Mouse (Mus musculus): ENCODE results near the gene Hadhb. TPM values are rescaled to one million over a fixed set of nuclear protein-coding genes. Genes with fewer than 3 reads are reported as not detected.

Gene Hadhb
- polyA plus RNA-seq, 1 experiment: 88.1 TPM

- Histone ChIP-seq H3K4me1 (ENCODE audit: control insufficient read depth, insufficient read depth, insufficient read length, low read length) (peaks cover 8% of the 10 kb centered on the region), H3K27ac (ENCODE audit: insufficient read depth, low read depth, low read length) (no peak overlapping the region), H3K4me3 (ENCODE audit: low read depth, low read length) (no peak overlapping the region), H3K27me3 (ENCODE audit: control insufficient read depth, insufficient read depth, low read length) (no peaks in the 10 kb centered on the region), H3K36me3 (ENCODE audit: control insufficient read depth, insufficient read depth, low read length) (peaks cover 51% of the 10 kb centered on the region)
- TF ChIP-seq POLR2A (IDR thresholded peaks at IDR 0.05; ENCODE audit: low read depth, low read length) (no peak), CTCF (IDR thresholded peaks at IDR 0.05; ENCODE audit: extremely low read depth, insufficient read length, insufficient replicate concordance, low read depth, low read length) (no peak)
These were observed 17.1 kb downstream of the Hadhb start for GRCm38 (mm10) chr5:30172115-30172514.

- no peak overlapping the region for H3K4me3 ChIP-seq (ENCODE audit: low read depth, low read length)
- WGBS: 38% methylated on average over 20 of the region's 20 CpGs
- H3K4me1 ChIP-seq (ENCODE audit: control insufficient read depth, insufficient read depth, insufficient read length, low read length): peaks cover 8% of the 10 kb centered on the region
- H3K27ac ChIP-seq (ENCODE audit: insufficient read depth, low read depth, low read length): no peak overlapping the region
- TF ChIP-seq POLR2A (IDR thresholded peaks at IDR 0.05; ENCODE audit: low read depth, low read length) (no peak), CTCF (IDR thresholded peaks at IDR 0.05; ENCODE audit: extremely low read depth, insufficient read length, insufficient replicate concordance, low read depth, low read length) (no peak)
- peaks cover 56% of the 10 kb centered on the region for H3K36me3 ChIP-seq (ENCODE audit: control insufficient read depth, insufficient read depth, low read length)
- H3K27me3 ChIP-seq (ENCODE audit: control insufficient read depth, insufficient read depth, low read length): no peaks in the 10 kb centered on the region
These were observed 18.1 kb downstream of the Hadhb start for GRCm38 (mm10) chr5:30172931-30173692.

DNA sequence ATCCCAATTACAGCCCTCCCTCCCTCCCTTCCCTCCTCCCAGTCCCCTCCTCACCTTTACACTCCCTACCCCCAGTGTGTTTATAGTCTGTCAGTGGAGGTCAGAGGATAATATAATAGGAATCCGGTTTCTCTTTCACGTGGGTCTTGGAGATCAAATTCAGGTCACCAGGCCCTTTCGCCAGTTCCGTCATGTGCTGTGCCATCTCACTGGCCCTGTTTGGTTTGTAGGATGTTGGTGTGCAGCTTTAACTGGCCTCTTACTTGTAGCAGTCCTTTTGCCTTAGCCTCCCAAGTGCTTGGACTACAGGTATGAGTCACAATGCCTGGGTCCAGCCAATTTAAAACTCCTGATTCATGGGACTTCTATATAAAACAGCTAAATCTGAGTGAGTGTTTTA, 20.8 kb downstream of the Hadhb start:
- H3K4me1 ChIP-seq (ENCODE audit: control insufficient read depth, insufficient read depth, insufficient read length, low read length): peaks cover 5% of the 10 kb centered on the region; the same call in 1 of the 2 replicates
- no peak for TF ChIP-seq CTCF (IDR thresholded peaks at IDR 0.05; ENCODE audit: extremely low read depth, insufficient read length, insufficient replicate concordance, low read depth, low read length)
- TF ChIP-seq POLR2A (IDR thresholded peaks at IDR 0.05; ENCODE audit: low read depth, low read length): no peak
- H3K27me3 ChIP-seq (ENCODE audit: control insufficient read depth, insufficient read depth, low read length): no peaks in the 10 kb centered on the region
- no peak overlapping the region for H3K27ac ChIP-seq (ENCODE audit: insufficient read depth, low read depth, low read length)
- H3K36me3 ChIP-seq (ENCODE audit: control insufficient read depth, insufficient read depth, low read length): peaks cover 65% of the 10 kb centered on the region
- 84% methylated on average over 4 of the region's 4 CpGs for WGBS
- no peak overlapping the region for H3K4me3 ChIP-seq (ENCODE audit: low read depth, low read length)

DNA sequence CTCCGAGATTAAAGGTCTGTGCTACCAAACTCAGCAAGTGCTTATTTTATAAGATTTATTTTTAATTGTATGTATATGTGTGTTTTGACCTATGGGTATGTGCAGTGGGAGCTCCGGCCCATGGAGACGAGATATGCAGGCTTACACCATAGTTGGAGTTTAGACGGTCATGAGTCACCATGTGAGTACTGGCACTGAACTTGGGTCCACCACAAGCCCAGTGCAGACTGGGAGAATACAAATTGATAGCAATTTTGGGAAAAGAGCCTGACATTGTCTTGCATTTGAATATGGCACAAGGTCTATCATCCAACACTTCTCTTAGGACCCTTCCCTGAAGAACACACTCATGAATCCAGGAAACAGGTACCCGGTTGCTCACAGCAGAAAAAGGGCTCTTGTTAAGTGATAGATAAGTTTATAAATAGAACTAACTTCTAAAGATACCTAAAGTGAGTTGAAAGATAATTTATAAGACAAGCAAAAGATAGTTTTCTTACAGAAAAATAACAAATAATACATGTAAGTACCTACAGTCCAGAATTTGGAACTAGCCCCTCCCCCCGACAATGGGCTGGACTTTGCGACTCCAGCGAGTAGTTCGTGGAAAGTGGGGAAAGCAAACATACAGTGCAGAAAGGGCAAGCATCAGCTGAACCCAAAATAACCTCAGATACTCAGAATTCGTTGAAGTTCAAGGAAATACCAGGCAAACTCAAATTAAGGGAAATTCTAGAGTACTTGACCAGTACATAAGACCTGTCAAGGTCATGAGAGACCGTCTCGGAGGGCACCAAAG, 32.8 kb downstream of the Hadhb start:
- H3K36me3 ChIP-seq (ENCODE audit: control insufficient read depth, insufficient read depth, low read length): peaks cover 39% of the 10 kb centered on the region
- H3K4me3 ChIP-seq (ENCODE audit: low read depth, low read length): no peak overlapping the region
- H3K27me3 ChIP-seq (ENCODE audit: control insufficient read depth, insufficient read depth, low read length): no peaks in the 10 kb centered on the region
- H3K4me1 ChIP-seq (ENCODE audit: control insufficient read depth, insufficient read depth, insufficient read length, low read length): no peaks in the 10 kb centered on the region
- 88% methylated on average over 12 of the region's 12 CpGs for WGBS
- no peak overlapping the region for H3K27ac ChIP-seq (ENCODE audit: insufficient read depth, low read depth, low read length)
- TF ChIP-seq POLR2A (IDR thresholded peaks at IDR 0.05; ENCODE audit: low read depth, low read length) (no peak), CTCF (IDR thresholded peaks at IDR 0.05; ENCODE audit: extremely low read depth, insufficient read length, insufficient replicate concordance, low read depth, low read length) (no peak)

- no peak for TF ChIP-seq POLR2A (IDR thresholded peaks at IDR 0.05; ENCODE audit: low read depth, low read length)
- no peak for TF ChIP-seq CTCF (IDR thresholded peaks at IDR 0.05; ENCODE audit: extremely low read depth, insufficient read length, insufficient replicate concordance, low read depth, low read length)
- Histone ChIP-seq H3K27me3 (ENCODE audit: control insufficient read depth, insufficient read depth, low read length) (no peaks in the 10 kb centered on the region), H3K36me3 (ENCODE audit: control insufficient read depth, insufficient read depth, low read length) (peaks cover 11% of the 10 kb centered on the region), H3K4me3 (ENCODE audit: low read depth, low read length) (no peak overlapping the region), H3K4me1 (ENCODE audit: control insufficient read depth, insufficient read depth, insufficient read length, low read length) (no peaks in the 10 kb centered on the region), H3K27ac (ENCODE audit: insufficient read depth, low read depth, low read length) (no peak overlapping the region)
- 42% methylated on average over 1 of the region's 1 CpGs for WGBS
These were observed 37.4 kb downstream of the Hadhb start for GRCm38 (mm10) chr5:30192452-30192851.

- no peak overlapping the region for H3K27ac ChIP-seq (ENCODE audit: insufficient read depth, low read depth, low read length)
- peaks cover 2% of the 10 kb centered on the region; the same call in 1 of the 2 replicates for H3K4me1 ChIP-seq (ENCODE audit: control insufficient read depth, insufficient read depth, insufficient read length, low read length)
- WGBS: 76% methylated on average over 5 of the region's 5 CpGs
- H3K27me3 ChIP-seq (ENCODE audit: control insufficient read depth, insufficient read depth, low read length): no peaks in the 10 kb centered on the region
- TF ChIP-seq POLR2A (IDR thresholded peaks at IDR 0.05; ENCODE audit: low read depth, low read length) (no peak), CTCF (IDR thresholded peaks at IDR 0.05; ENCODE audit: extremely low read depth, insufficient read length, insufficient replicate concordance, low read depth, low read length) (no peak)
- H3K36me3 ChIP-seq (ENCODE audit: control insufficient read depth, insufficient read depth, low read length): 0 out of 2 replicates have a peak, but pooled peaks cover 3% of the 10 kb centered on the region
- H3K4me3 ChIP-seq (ENCODE audit: low read depth, low read length): no peak overlapping the region
These were observed 40.3 kb downstream of the Hadhb start for GRCm38 (mm10) chr5:30195340-30195739.

DNA sequence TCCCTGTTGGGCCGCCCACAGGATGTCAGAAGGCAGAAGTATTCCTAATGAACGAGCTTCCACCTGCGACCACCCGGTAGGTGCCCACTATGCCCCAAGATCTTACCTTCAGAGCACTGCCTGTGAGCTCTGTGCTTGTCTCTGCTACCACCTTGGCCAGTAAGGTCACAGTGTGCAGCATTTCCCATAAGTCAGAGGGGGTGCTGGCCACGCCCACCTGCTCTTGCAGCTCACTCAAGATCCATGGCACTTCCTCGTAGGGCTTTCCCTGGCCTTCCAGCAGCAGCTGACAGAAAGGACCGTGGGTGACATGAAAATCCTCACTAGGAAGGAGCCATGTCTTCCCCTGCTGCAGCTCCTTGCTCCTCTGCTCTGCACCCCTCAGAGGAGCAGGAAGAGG, 43.2 kb downstream of the Hadhb start:
- TF ChIP-seq POLR2A (IDR thresholded peaks at IDR 0.05; ENCODE audit: low read depth, low read length): no peak
- TF ChIP-seq CTCF (IDR thresholded peaks at IDR 0.05; ENCODE audit: extremely low read depth, insufficient read length, insufficient replicate concordance, low read depth, low read length): no peak
- no peaks in the 10 kb centered on the region for H3K27me3 ChIP-seq (ENCODE audit: control insufficient read depth, insufficient read depth, low read length)
- H3K27ac ChIP-seq (ENCODE audit: insufficient read depth, low read depth, low read length): no peak overlapping the region
- H3K4me1 ChIP-seq (ENCODE audit: control insufficient read depth, insufficient read depth, insufficient read length, low read length): peaks cover 2% of the 10 kb centered on the region; the same call in 1 of the 2 replicates
- WGBS: 49% methylated on average over 7 of the region's 7 CpGs
- no peak overlapping the region for H3K4me3 ChIP-seq (ENCODE audit: low read depth, low read length)
- no peaks in the 10 kb centered on the region for H3K36me3 ChIP-seq (ENCODE audit: control insufficient read depth, insufficient read depth, low read length)

Measured in small intestine, adult 2 months (tissue).